Mouse (Mus musculus): ENCODE data around the gene Plcb2. TPM values are rescaled to one million over a fixed set of nuclear protein-coding genes. Genes with fewer than 3 reads are reported as not detected.

The Plcb2 gene
- 0.52 and 2.4 TPM in 2 replicates for total RNA-seq (2014; rRNA removed)
- polyA plus RNA-seq (2015; fragmentation: Nextera tagmentation; extraction: Ambion mirVana): 0.53 and 0.63 TPM in 2 replicates

- H3K27ac ChIP-seq (ENCODE audit: low read depth, low read length): no peak within 1 kb of the TSS
- no peak within 1 kb of the TSS for H3K4me2 ChIP-seq (ENCODE audit: low read depth, low read length, poor library complexity, severe bottlenecking)
- H3K9me3 ChIP-seq (ENCODE audit: low read length): no peaks in the 10 kb centered on the region
- H3K9ac ChIP-seq (replicated peaks; ENCODE audit: low read length, poor library complexity, severe bottlenecking): no peak within 1 kb of the TSS
- H3K36me3 ChIP-seq (ENCODE audit: insufficient read depth, low read length): no peaks in the 10 kb centered on the region
- H3K4me3 ChIP-seq (ENCODE audit: low read depth, low read length): no peak within 1 kb of the TSS
- no peaks in the 10 kb centered on the region for H3K4me1 ChIP-seq (ENCODE audit: insufficient read depth, low read length)
- WGBS: 15% methylated on average over 7 of the region's 7 CpGs
- no peak for DNase-seq (ENCODE audit: low spot score)
- peaks cover 8% of the 10 kb centered on the region for H3K27me3 ChIP-seq (ENCODE audit: insufficient read depth, low read length)
- no peak for ATAC-seq (ENCODE audit: low FRiP score)
- no peak for TF ChIP-seq CTCF (IDR thresholded peaks at IDR 0.05)
These were observed at the start of gene Plcb2 for GRCm38 (mm10) chr2:118728337-118728736. TSS of gene Plcb2 (minus strand) at chr2:118728438.

- H3K9me3 ChIP-seq (ENCODE audit: low read length): no peaks in the 10 kb centered on the region
- DNase-seq (ENCODE audit: low spot score) (no peak), ATAC-seq (ENCODE audit: low FRiP score) (no peak)
- H3K9ac ChIP-seq (replicated peaks; ENCODE audit: low read length, poor library complexity, severe bottlenecking): no peak overlapping the region
- no peak overlapping the region for H3K4me3 ChIP-seq (ENCODE audit: low read depth, low read length)
- H3K4me1 ChIP-seq (ENCODE audit: insufficient read depth, low read length): 0 out of 2 replicates have a peak, but pooled peaks cover 5% of the 10 kb centered on the region
- TF ChIP-seq CTCF (IDR thresholded peaks at IDR 0.05): no peak
- H3K27ac ChIP-seq (ENCODE audit: low read depth, low read length): no peak overlapping the region
- no peaks in the 10 kb centered on the region for H3K36me3 ChIP-seq (ENCODE audit: insufficient read depth, low read length)
- 88% methylated on average over 2 of the region's 2 CpGs for WGBS
- no peaks in the 10 kb centered on the region for H3K27me3 ChIP-seq (ENCODE audit: insufficient read depth, low read length)
- H3K4me2 ChIP-seq (ENCODE audit: low read depth, low read length, poor library complexity, severe bottlenecking): no peak overlapping the region
These were observed 48.1 kb upstream of the Plcb2 start for GRCm38 (mm10) chr2:118776295-118776694.

GRCm38 (mm10) chr2:118775846-118776245 is 47.6 kb upstream of the Plcb2 start:
- H3K4me3 ChIP-seq (ENCODE audit: low read depth, low read length): no peak overlapping the region
- WGBS: 71% methylated on average over 3 of the region's 4 CpGs
- H3K9me3 ChIP-seq (ENCODE audit: low read length): no peaks in the 10 kb centered on the region
- H3K9ac ChIP-seq (replicated peaks; ENCODE audit: low read length, poor library complexity, severe bottlenecking): no peak overlapping the region
- no peak overlapping the region for H3K27ac ChIP-seq (ENCODE audit: low read depth, low read length)
- 0 out of 2 replicates have a peak, but pooled peaks cover 3% of the 10 kb centered on the region for H3K4me1 ChIP-seq (ENCODE audit: insufficient read depth, low read length)
- no peak for TF ChIP-seq CTCF (IDR thresholded peaks at IDR 0.05)
- peak; percentile 69 for DNase-seq (ENCODE audit: low spot score)
- no peaks in the 10 kb centered on the region for H3K36me3 ChIP-seq (ENCODE audit: insufficient read depth, low read length)
- H3K27me3 ChIP-seq (ENCODE audit: insufficient read depth, low read length): no peaks in the 10 kb centered on the region
- no peak overlapping the region for H3K4me2 ChIP-seq (ENCODE audit: low read depth, low read length, poor library complexity, severe bottlenecking)
- ATAC-seq (ENCODE audit: low FRiP score): no peak

GRCm38 (mm10) chr2:118775396-118775795 is 47.2 kb upstream of the Plcb2 start:
- no peak for ATAC-seq (ENCODE audit: low FRiP score)
- H3K9ac ChIP-seq (replicated peaks; ENCODE audit: low read length, poor library complexity, severe bottlenecking): no peak overlapping the region
- no peak overlapping the region for H3K4me3 ChIP-seq (ENCODE audit: low read depth, low read length)
- WGBS: 67% methylated on average over 1 of the region's 1 CpGs
- no peak overlapping the region for H3K27ac ChIP-seq (ENCODE audit: low read depth, low read length)
- no peaks in the 10 kb centered on the region for H3K27me3 ChIP-seq (ENCODE audit: insufficient read depth, low read length)
- H3K4me1 ChIP-seq (ENCODE audit: insufficient read depth, low read length): 0 out of 2 replicates have a peak, but pooled peaks cover 3% of the 10 kb centered on the region
- H3K36me3 ChIP-seq (ENCODE audit: insufficient read depth, low read length): no peaks in the 10 kb centered on the region
- no peaks in the 10 kb centered on the region for H3K9me3 ChIP-seq (ENCODE audit: low read length)
- peak; percentile 45 for DNase-seq (ENCODE audit: low spot score)
- TF ChIP-seq CTCF (IDR thresholded peaks at IDR 0.05): no peak
- H3K4me2 ChIP-seq (ENCODE audit: low read depth, low read length, poor library complexity, severe bottlenecking): no peak overlapping the region

- 93% methylated on average over 2 of the region's 2 CpGs for WGBS
- 0 out of 2 replicates have a peak, but pooled peaks cover 3% of the 10 kb centered on the region for H3K4me1 ChIP-seq (ENCODE audit: insufficient read depth, low read length)
- H3K36me3 ChIP-seq (ENCODE audit: insufficient read depth, low read length): no peaks in the 10 kb centered on the region
- no peak overlapping the region for H3K9ac ChIP-seq (replicated peaks; ENCODE audit: low read length, poor library complexity, severe bottlenecking)
- TF ChIP-seq CTCF (IDR thresholded peaks at IDR 0.05): no peak
- ATAC-seq (ENCODE audit: low FRiP score): no peak
- no peaks in the 10 kb centered on the region for H3K9me3 ChIP-seq (ENCODE audit: low read length)
- no peak for DNase-seq (ENCODE audit: low spot score)
- H3K4me2 ChIP-seq (ENCODE audit: low read depth, low read length, poor library complexity, severe bottlenecking): no peak overlapping the region
- no peaks in the 10 kb centered on the region for H3K27me3 ChIP-seq (ENCODE audit: insufficient read depth, low read length)
- H3K27ac ChIP-seq (ENCODE audit: low read depth, low read length): no peak overlapping the region
- no peak overlapping the region for H3K4me3 ChIP-seq (ENCODE audit: low read depth, low read length)
These were observed 46.3 kb upstream of the Plcb2 start for GRCm38 (mm10) chr2:118774536-118774935.

- no peak within 1 kb of the TSS for H3K4me3 ChIP-seq (ENCODE audit: low read depth, low read length)
- WGBS: 81% methylated on average over 6 of the region's 6 CpGs
- H3K9ac ChIP-seq (replicated peaks; ENCODE audit: low read length, poor library complexity, severe bottlenecking): no peak within 1 kb of the TSS
- no peak within 1 kb of the TSS for H3K4me2 ChIP-seq (ENCODE audit: low read depth, low read length, poor library complexity, severe bottlenecking)
- ATAC-seq (ENCODE audit: low FRiP score): no peak
- TF ChIP-seq CTCF (IDR thresholded peaks at IDR 0.05): no peak
- H3K27me3 ChIP-seq (ENCODE audit: insufficient read depth, low read length): no peaks in the 10 kb centered on the region
- H3K9me3 ChIP-seq (ENCODE audit: low read length): no peaks in the 10 kb centered on the region
- no peak for DNase-seq (ENCODE audit: low spot score)
- H3K36me3 ChIP-seq (ENCODE audit: insufficient read depth, low read length): no peaks in the 10 kb centered on the region
- H3K27ac ChIP-seq (ENCODE audit: low read depth, low read length): no peak within 1 kb of the TSS
- H3K4me1 ChIP-seq (ENCODE audit: insufficient read depth, low read length): no peaks in the 10 kb centered on the region
These were observed 44.1 kb upstream of the Plcb2 start, which contains the start of gene Phgr1 for GRCm38 (mm10) chr2:118772158-118772874. TSS of gene Phgr1 (plus strand) at chr2:118772769.
